Mouse (Mus musculus): ENCODE measurements around the gene Smyd5.

Smyd5 gene

GRCm38 (mm10) chr6:85491606-85492005, 59.8 kb downstream of the Smyd5 start:
- DNase-seq (ENCODE audit: low read depth, low spot score), result no peak
